Mouse (Mus musculus) E14TG2a.4 (cell line): ENCODE results near the gene Acap3.

Source experiments
- CTCF ChIP-seq: conservative IDR thresholded peaks from 2 replicates; pipeline ENCODE4 v1.5.1; 2014; ENCODE audit warnings: low read length
- NANOG ChIP-seq: IDR thresholded peaks from 2 replicates; pipeline ENCODE4 v1.6.1; 2014; ENCODE audit warnings: borderline replicate concordance, low read length, mixed read lengths
- POU5F1 ChIP-seq: IDR thresholded peaks from 2 replicates; pipeline ENCODE4 v1.6.1; 2014; ENCODE audit warnings: low read length, borderline replicate concordance

DNA sequence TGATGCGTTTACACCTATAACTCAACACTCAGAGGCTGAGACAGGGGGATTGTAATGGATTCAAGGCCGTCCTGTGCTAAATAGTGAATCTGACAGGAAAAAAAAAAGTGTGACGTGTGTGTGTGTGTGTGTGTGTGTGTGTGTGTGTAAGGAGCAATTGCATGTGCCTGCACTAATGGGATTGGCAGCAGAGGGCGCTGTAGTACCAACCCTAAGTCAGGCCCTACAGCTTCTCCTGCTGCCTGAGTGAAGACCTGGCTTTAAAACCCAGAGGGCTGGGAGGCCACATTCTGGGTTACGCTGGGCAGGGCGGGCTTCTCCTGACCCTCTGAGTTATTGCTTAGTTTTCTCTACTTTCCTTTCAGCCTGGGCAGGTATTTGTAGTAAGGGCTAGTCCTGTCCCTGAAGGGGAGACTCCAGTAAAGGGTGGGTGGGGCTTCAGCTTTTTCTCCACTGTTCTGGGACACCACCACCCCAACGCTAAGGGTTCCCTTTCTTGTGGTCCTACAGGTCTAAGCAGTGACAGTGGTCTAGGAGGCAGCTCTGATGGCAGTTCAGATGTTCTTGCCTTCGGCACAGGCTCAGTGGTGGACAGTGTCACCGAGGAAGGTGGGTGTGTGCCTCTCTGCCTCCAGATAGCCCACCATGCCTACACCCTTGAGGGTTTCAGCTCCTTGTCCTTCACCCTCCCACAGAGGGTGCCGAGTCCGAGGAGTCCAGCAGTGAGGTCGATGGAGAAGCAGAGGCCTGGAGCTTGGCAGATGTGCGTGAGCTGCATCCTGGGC, 12.9 kb downstream of the Acap3 start:
- no peak; the same call in 1 of the 2 replicates for TF ChIP-seq CTCF
- no peak for TF ChIP-seq POU5F1
- TF ChIP-seq NANOG: no peak
